Mouse (Mus musculus): ENCODE measurements around the gene Pitpnm2.
A peak's percentile ranks its signal among the peaks of the same experiment; 100 is the strongest.

Pitpnm2 gene

DNA sequence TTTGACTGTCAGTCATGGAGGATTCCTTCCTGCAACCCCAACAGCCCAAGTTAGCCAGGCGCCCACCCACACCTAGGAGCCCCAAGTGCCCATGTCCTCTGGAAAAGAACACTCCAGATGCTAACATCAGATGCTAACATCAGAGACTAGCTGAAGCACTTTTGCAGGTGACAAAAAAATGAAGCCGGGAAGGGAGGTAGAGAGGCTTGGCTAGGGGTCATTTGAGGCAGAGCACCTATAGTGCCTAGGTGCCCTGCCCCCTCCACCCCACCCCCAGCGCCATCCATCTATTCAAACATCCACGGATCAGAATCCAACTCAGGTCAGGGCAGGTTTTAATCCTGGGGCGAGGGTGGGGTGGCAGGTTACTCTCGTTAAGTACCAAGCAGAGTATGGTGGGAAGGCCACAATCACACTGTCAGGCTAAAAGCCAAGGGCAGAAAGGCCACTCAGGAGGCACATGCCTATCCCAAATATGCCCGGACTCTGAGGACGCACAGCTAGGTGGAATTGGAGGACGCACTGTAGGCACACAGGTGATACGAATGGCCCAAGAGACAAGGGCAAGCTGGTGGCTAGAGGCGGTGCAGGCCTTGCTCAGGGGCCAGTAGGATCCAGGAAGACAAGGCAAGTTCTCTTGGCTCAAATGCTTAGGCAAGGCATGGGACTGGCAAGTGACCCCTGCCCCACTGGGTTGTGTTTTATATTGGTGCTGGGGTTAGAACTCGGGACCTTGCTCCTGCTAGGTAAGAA is 155.5 kb downstream of the Pitpnm2 start:
- no peak for DNase-seq (ENCODE audit: low spot score)

DNA sequence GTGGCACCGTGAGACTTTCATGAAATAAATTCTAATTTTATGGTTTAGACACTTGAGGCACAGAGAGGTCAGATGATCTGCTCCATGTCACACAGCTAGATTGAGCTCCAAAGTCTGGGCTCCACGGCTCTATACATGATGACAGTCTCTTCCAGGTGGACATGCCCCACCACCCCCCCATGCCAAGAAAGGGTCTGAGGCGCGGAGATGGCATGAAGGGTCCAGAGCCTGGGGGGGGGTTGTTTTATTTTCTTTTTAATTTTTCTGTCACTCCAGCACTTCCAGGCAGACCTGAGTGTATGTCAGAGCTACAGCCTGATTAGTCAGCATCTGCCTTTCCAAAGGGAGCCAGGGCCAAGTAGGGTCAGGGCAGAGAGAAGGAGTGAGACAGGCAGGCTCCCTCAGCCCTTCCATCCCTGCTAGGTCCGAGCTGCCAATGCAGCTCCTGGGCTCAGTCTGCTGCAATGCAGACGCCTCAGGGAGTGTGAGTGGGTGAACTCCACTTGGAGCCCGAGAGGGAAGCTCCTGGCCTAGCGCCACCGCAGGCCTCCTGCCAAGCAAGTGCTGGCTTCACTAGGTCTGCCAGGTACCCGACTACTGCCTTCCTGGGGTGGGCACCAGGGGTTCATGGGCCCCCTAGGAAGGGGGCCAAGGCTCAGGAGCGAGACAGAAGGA is 156.3 kb downstream of the Pitpnm2 start:
- DNase-seq (ENCODE audit: low spot score): no peak

DNA sequence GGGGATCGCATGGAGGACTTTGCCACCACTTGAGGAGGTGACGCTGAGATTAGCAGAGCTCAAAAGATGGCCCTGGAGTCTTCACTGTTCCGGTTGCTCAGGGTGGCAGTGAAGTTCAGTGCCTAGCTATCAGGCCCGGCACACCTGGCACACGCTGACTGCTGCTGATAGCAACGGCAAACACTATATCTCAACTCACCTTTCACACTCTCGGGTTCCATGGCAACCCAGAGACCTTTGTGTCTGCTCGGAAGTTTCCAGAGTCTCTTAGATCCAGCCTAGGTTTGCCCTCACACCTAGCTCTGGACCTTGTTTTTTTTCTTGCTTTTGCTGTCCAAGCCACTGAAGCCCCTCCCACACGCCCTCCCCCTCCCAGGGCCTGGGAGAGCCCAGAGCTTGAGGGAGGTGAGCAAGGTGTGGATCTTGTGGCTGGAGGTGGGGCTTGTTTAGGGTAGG is 157.6 kb downstream of the Pitpnm2 start:
- DNase-seq (ENCODE audit: low spot score): no peak

DNA sequence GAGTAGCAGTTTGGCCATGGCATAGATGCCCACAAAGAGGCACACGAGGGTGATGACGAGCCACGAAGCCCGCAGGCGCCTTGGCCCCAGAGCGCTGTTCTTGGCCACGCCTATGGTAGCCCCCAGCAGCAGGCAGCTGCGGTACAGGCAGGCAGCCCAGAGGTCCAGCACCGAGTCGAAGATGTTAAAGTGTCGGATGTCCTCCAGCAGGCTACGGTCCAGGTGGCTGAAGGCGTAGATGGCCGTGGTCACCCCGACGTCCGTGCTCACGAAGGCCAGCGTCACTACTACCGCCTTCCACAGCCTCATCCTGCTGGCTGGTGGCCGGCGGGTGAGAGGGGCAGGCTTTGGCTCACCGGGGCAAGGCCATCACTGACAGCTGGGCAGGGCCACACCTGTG is 159.7 kb downstream of the Pitpnm2 start:
- DNase-seq (ENCODE audit: low spot score): no peak

DNA sequence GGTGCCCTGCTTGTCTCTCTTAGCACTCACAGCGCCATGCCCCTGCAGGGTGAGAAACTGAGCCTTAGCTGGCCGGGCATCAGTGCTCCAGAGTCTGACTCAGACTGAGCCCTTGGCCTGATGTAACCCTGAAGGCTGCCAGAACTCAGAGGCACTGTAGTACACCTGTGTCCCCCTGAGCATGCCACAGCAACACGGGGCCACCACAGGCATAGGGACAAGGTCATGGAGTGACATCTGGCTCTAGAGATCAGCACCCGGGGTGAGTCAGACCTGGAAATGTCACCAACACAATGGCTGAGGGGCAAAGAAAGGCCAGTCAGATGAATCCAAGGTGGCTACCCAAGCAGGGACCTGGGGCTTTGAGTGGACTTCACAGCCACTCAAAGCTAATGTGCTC is 162.7 kb downstream of the Pitpnm2 start:
- no peak for DNase-seq (ENCODE audit: low spot score)

DNA sequence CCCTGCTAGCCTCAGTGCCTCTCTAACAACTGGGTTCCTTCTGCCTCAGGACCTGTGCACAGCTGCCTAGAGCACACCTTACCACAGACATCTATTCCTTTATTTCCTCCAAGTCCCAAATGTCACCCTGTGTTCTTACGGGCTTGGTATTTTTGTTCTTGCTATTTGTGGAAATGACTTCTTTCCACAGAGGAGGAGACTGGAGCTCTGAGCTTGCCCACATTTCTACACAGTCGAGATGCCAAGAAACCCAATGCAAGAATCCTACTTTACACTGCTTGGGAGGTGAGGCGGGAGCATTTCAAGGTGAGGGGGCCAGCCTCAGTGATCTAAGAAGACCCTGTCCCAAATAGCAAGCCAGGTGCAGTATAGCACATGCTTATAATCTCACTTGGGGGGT is 164.0 kb downstream of the Pitpnm2 start:
- no peak for DNase-seq (ENCODE audit: low spot score)

DNA sequence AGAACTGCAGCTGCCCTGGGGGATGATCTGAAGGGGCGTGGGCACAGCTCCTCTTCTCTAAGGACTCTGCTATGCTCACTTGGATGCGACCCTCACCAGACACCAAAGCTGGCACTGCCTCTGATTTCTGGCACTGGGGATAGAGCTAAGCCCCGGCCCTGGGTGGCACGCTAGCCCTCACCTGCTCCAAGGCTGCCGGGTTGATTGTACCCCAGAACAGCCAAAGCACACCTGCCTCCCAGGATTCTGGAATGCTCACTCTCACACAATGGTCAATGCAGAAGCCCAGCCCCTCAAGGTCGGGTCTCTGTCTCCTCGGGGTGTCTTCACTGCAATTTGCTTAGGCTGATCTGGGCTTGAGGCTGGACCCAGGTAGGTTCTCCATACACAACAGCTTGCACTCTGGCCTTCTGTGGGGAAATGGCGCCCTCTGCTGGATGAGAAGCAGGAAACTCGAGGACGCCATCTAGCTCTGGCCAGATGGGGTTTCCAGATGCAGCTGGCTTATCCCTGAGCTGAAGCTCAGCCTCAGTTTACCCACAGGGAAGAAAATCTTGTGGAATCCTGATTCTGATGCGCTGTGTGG is 164.9 kb downstream of the Pitpnm2 start:
- DNase-seq (ENCODE audit: low spot score): peak; percentile 57

DNA sequence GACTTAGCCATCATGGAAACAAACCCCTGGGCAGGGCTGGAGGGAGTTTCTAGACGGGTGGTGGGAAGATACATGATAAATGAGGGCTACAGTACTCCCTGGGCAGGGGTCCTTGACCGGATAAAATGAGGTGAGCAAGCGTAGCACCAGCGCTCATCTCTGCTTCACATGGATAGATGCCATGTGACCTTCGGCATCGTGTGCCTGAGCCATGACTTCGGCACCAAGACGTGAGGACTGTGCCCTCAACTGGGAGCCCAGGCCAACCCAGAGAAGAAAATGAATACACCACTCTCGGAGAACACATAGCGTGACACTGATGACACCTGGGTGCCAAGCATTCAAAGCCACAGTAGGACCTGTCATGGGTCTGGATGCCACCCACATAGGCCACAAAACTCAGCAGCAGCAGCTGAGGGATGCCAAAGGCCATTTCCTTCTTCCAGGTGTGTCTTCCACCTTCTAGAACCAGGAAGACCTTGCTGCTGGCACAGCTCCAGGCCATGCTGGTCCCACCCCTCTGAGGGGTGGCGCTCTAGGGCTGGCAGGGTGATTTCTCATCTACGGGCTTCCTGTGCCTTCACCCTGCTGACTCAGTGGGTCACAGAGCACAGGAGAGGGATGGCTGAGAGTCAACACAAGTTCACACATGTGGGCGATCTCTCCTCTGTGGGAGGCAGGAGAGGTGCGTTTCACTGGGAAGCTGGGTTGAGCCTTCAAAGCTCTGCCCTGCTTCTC is 165.5 kb downstream of the Pitpnm2 start:
- no peak for DNase-seq (ENCODE audit: low spot score)

DNA sequence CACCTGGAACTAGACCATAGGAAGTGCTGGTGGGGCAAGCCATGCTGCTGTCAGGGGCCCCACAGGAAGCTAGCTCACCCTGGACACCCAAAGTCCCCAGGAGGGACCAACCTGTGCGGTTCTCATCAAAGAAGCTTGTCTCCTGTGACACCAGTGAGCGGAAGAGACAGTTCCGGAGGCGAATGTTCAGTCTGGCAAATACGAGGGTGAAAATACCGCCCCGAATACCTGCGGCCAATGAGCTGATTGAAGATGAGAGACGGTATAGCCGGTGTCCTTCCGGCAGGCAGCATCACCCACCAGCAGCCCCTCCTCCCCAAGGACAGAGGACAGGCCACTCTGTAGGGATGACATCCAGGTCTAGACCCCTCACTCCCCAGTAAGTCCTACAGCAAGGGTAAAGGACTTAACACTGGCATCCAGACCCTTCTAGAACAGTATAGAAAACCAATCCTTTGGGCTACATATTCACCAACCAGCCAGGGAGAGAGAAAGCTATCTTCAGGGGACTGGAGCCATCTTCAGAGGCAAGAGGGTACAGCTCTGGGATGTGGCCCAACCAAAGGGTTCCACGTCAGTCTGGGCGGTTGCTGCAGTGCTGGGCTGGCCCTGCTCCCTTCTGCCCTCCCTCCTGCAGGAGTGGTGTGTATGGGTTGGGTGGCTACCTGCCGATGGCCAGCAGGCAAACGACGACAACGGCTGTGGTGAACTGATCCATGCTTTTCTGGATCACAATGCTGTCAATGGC is 166.4 kb downstream of the Pitpnm2 start:
- no peak for DNase-seq (ENCODE audit: low spot score)

DNA sequence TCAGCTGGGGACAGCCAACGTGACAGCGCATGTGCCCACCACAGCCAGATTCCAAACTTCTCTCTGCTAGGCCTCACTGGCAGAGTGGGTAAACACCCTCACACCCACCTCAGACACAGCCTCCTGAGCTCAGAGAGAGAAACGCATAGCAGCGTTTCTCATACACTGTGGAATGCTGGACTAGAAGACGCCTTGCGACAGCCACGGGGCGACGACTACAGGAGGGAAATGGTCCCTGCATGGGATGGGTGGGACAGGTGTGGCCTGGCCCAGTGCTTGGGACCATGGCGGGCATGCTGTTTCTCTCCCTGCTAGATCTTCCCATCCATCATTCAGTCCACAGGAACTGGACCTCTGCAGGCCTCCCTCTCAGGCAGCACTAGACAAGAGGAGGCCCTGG is 167.1 kb downstream of the Pitpnm2 start:
- DNase-seq (ENCODE audit: low spot score): no peak

DNA sequence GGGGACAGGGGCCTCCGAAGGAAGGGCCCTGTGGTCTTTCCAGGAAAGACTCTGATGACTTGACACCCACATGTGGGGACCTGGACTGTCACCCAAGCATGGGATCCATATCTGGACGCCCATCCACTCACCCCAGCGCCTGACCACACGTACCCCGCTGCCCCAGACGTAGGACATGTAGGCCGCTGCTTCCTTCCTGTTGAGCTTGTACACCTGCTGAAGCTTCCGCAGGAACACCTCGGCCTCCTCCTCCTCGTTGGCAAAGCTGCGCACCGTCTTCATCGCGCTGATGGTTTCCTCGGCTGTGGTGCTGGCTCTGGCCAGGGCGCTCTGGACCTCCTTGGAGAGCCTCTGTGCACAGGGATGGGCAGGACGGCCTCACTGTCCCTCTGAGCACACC is 169.7 kb downstream of the Pitpnm2 start:
- DNase-seq (ENCODE audit: low spot score): no peak

DNA sequence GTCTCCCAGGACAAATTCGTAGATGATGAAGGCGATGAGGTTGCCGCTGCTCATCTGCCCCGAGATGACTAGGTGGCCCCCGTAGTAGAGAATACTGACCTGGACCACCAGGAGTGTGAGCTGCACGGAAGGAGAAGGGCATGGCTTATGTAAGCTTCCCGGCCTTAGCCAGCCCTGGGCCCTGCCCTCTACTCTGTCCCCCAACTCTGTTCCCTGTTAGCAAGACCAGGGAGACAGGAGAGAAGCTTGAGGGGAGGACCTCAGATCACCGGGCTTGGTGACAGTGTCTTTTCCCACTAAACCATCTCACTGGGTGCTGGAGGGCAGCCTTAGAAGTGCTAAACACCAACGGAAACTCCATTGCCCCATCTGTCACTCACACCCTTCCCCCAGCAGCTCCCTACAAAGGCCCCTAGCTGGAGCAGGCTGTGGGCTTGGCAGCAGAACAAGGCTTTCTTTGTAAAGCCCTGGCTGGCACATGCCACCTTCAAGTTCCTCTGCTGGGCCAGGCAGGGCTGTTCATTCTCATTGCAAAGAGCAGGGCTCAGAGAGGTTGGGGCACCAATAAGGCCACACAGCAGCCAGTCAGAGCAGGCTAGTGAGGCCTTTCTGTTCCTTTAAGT is 170.7 kb downstream of the Pitpnm2 start:
- DNase-seq (ENCODE audit: low spot score): no peak

DNA sequence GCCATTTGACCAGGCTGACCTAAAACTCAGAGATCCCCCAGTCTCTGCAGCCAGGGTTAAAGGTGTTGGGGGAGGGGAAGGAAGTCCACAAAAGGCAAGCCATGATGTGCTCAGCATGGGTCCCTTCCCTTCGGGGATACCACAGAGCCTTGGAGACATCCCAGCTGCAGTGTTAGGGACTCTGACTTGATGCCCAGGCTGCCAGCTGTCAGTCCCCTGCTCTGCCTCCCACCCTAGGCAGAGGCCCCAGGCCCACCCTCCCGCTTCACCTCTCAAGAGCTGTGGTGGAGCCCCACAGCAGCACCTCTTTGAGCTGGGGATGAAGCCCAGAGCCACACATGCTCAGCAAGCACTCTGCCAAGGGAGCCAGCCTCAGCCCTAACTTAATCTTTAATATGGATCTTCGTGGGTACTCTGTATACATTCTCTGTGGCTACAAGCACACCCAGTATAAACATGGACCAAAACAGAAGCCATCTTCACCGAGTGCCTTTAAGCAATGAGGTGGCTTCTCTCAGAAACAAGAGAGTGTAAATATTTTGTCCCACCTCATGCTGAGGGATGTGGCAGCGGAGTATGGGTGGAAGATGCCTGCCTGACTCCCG is 171.6 kb downstream of the Pitpnm2 start:
- no peak for DNase-seq (ENCODE audit: low spot score)

DNA sequence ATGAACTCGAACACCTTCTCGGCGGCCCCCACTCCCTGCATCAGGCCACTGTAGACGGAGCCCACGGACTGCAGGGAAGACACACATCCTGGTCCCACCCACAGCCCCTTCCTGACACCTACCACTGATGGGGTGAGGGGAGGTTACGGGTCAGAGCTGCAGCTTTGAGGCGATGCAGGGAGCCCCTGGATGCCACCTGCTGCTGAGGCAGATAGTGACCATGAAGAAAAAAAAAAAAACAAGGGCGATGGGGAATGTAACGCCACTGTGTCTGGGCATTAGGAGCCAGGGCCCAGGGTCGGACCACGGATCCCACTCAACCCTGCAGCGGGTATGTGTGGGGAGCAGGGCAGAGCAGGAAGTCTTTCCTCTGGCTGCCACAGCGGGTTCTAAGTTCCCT is 172.3 kb downstream of the Pitpnm2 start:
- no peak for DNase-seq (ENCODE audit: low spot score)

DNA sequence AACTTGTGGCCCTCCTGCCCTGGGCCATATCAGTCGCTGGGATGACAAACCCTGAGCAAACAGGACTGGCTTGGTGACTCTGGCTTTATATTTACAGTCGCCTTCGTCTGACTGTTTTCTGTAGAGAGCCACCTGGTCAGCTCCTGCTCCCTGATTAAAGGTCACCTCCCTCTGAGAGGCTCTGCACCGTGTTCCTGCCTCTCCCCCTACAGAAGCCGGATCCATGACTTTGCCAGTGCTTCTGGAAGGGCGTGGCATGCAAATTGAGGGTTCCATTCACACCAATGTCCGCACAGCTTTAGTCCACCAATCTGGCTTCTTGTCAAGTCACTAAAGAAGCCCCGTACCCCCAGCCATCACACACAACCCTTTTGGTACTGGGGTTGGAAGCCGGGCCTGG is 173.0 kb downstream of the Pitpnm2 start:
- no peak for DNase-seq (ENCODE audit: low spot score)

DNA sequence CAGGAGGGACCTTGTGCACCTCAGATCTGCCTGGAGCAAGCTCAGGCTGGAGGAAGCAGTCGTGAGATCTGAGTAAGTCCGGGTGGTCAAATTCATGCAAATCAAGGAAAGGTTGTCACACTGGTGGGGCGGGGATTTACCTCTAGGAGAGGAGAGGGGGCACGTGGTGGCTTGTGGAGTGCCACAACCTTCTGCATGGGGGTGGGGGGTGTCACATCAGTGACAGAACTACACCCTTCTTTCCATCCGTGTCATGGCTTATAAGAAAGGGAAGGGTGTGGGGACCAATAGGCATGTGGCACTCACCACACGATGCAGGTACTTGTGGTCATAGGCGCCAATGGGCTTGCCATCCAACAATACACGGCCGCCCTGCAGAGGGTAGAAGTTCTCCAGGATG is 173.8 kb downstream of the Pitpnm2 start:
- no peak for DNase-seq (ENCODE audit: low spot score)

DNA sequence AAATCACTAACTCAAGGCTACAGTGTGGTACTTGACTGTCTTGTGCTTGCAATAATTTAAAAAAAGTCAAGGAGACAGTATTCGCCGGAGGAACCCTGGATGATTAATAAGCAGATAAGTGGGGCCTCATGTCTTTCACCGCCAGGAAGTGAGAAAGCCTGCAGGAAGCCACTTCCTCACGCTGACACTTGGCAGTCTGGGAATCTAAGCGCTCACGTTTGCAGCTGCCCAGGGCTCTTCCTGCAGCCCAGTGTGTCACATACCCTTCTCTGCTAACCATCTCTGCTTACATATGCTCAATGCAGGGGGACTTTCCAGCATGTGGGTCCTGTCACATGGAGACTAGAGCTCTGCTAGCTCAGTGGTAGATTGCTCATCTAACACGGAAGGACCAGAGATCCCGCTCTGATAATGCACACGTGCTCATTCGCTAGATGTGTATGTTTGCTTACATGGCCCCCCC is 174.7 kb downstream of the Pitpnm2 start:
- DNase-seq (ENCODE audit: low spot score): no peak

DNA sequence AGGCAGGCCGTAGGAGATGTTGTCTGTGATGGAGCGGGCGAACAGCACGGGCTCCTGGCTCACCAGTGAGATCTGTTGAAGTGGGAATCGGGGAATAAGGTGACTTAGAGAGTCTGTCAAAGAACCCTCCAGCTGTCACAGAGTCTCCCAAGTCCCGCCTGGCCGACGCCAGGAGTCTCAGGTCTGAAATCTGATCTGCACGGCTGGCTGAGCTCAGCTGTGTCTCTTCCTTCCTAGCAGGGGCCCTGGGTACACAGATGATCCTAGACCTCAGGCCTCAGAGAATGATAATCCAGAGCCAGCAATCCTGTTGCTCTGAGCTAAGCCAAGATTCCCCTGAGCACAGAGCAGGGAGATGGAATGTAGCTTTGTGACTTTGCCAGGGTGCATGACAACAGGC is 175.9 kb downstream of the Pitpnm2 start:
- no peak for DNase-seq (ENCODE audit: low spot score)

DNA sequence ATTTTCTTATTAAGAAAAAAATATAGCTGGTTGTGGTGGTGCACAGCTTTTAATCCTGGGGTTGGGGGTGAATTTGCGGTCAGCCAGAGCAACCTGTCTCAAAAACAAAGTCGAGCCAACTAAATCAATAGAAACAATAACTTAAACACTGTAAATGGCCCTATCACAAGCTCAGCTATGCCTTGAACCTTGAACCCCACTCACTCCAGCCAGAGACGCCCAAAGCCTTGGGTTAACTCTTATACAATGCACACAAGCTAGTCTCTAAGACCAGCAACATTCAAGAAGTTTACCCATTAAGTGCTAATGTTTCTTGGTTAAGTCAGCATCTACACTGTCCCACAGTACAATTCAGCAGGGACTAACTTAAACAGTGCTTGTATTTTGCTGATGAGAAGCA is 179.9 kb downstream of the Pitpnm2 start:
- DNase-seq (ENCODE audit: low spot score): no peak

All from testis, postnatal 14 days (tissue).